Mouse (Mus musculus) ovary, postnatal 10 days (tissue): ENCODE results near the gene Pno1.
"Not testable (repeated sequence)": the region's sequence is repeated elsewhere in the genome, so short reads cannot be mapped to it uniquely, and the experiment has no call there.

Experiments used
- DNase-seq: peaks from one replicate; pipeline ENCODE4 v3.0.0; 2022; ENCODE audit warnings: low spot score

Gene Pno1

DNA sequence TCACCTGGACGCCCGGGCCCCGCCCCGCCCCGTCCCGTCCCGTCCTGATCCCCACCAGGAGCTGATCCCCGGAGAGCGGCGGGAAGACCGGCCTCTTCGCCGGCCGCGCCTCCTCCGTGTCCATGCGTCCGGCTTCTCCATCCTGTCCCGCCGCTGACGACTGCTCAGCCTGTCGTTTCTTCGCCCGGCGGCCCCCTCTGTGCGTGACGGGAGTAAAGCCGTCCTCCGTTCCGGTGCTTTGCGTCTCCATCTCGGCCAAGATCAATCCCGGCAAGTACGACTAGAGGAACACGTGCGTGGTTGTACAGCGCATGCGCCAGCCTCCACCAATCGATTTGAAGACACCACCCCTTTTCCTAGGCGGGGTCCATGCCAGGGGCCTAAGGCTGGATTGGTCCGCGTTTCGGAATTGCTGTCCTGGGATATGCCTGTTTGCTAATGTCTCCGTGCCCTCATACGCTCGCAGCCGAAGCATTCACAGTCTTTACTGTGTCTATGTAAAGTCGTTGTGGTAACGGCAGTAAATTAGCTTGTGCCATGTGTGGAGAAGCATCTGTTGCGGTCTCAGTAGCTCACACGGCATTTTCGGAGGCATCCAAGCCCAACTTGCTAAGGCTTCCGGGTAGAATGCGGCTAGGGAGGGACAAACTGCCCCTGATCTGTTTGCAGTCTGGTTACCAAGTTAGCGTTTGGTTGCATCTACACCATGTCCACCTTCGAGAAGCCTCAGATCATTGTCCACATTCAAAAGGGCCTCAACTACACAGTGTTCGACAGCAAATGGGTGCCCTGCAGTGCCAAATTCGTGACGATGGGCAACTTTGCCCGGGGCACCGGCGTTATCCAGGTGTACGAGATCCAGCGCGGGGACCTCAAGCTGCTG is at the start of gene Pno1:
Gene Pno1, minus strand, starts transcription at position 311 of the 883 bp plus-strand sequence.
- DNase-seq = peak; percentile 93

DNA sequence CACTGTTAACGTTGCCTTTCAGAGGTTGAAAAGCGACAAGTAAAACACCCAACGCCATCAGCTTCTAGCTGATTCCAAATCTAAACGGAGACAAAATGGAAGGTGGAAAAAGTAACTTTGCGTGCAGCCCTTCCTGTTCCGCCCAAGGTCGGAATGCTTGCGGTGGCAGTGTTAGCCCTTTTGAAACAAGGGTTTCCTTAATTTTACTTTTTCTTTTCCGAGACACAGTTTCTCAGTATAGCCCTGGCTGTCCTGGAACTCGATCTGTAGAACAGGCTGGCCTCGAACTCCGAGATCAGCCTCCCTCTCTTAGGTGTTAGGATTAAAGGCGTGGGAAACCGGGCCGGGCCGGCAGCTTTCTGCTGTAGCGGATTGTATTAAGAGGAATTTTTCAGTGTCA is 46.5 kb upstream of the Pno1 start:
- no peak for DNase-seq

DNA sequence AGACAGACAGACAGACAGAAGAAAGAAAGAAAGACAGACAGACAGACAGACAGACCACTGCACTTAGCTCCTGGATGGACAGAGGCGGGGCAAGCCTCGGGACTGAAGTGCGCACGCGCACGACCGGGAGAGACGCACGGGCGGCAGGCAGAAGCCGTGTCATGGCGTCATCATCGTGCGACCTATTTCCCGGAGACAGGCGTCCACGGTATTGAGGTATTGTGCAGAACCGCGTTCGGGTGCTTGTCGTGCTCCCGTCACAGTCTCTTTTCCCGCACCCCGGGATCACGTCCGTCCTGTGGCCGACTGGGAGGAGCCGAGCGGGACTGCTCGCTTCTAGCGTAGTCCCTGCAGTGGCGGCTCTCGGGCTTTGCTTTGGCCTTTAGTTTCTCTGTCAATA is 46.1 kb upstream of the Pno1 start, which contains the start of gene C1d:
Gene C1d, plus strand, starts transcription at position 137 of the 400 bp plus-strand sequence.
- peak; percentile 90 for DNase-seq

DNA sequence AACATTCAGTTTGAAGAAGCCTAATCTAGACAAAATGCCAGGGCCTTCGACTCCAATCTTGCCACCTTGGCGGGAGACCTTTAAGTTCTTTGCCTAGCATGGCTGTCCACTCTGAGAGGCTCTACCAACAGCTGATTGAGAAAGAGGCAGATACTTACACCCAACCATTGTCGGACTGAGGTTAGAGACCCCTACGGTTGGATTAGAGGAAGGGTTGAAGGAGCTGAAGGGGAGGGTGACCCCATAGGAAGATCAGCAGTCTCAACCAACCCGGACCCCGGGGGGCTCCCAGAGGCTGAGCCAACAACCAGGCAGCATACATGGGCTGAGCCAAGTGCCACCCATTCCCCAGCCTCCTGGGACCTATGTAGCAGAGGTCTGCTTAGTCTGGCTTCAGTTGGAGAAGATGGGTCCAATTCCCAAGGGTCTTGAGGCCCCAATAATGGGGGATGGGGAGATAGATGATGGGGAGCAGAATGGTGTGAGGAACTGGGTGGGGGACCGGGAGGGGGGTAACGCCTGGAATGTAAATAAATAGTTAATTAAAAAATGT is 45.5 kb upstream of the Pno1 start:
- DNase-seq = no peak

DNA sequence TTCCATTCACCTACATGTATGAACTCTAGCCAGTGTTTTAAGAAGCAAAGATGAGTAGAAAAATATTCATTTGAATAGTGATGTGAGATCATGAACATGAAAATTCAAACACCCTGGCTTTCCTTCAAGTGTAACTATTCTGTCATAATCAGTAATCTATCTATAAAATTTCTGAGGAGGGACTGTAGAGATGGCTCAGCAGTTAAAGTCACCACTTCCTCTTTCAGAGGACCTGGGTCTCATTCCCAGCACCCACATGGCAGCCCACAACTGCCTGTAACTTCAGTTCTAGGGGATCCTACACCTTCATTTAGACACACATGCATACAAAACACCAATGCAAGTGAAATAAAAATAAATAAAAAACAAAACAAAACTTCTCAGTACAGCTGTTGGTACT is 37.3 kb upstream of the Pno1 start:
- no peak for DNase-seq

DNA sequence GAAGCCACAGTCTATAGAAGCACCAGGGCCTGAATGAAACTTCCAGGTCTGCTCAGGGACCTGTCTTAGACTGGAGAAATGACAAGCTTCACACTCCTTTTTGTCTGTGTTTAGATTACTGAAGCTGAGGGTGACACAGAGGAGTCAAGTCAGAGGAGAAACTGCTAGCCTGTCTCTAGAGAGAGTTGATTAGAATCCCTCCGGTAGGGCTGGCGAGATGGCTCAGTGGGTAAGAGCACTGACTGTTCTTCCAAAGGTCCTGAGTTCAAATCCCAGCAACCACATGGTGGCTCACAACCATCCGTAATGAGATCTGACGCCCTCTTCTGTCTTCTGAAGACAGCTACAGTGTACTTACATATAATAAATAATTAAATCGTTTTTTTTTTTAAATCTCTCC is 27.2 kb upstream of the Pno1 start:
- DNase-seq = not testable (repeated sequence)

DNA sequence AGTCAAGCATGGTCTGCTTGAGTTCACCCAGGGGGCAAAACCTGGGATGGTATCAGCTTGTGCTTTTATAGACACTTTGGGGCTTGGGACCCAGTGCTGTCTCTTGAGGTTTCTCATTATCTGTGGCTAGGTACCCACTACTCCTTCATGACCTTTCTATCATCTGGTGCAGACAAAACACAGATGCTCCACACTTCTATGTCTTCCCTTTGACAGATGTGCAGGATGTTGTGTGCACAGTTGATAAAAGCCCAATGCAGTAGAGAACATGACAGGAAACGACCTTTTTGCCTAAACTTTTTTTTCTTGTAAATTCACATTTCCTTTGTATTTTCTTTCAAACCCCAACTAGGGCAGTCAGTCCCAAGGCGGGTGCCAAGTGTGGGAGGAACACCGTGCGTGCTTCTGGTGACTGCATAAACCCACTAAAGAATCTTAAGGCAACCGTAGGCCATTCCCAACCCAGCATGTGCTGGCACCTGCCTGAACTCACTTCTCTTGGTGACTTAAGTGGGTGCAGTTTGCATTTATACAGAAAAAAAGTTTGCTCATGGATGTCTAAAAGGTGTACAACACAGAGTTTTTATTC is 25.2 kb upstream of the Pno1 start:
- DNase-seq = no peak

DNA sequence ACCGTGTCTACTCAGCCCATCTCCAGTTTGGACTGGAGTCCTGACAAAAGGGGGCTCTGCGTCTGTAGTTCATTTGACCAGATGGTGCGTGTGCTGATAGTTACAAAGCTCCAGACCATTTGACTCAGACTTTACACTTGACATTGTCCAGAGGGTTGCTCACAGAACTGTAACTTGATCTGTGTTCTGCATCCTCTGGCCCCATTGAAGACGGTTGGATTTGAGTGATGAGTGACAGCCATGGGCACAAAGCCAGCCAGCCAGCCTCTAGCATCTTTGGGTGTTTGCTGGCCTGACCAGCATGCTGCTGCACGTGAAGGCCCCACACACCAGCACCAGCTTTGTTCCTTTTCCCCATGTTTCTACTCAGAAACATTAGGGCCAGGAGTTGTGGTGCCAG is 21.4 kb upstream of the Pno1 start:
- no peak for DNase-seq

DNA sequence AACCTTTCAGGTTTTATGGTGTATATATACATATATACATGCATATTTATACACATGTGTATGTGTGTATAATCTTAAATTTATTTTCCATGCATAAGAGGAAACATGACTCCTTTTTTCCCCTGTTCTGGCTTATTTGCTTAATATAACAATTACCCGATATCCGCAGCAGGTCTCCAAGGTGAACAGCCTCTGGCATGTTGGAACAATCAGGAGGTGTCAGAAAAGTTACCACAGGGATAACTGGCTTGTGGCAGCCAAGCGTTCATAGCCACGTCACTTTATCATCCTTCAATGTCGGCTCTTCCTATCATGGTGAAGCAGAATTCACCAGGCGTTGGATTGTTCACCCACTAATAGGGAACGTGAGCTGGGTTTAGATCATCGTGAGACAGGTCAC is 9.8 kb upstream of the Pno1 start:
- no peak for DNase-seq

DNA sequence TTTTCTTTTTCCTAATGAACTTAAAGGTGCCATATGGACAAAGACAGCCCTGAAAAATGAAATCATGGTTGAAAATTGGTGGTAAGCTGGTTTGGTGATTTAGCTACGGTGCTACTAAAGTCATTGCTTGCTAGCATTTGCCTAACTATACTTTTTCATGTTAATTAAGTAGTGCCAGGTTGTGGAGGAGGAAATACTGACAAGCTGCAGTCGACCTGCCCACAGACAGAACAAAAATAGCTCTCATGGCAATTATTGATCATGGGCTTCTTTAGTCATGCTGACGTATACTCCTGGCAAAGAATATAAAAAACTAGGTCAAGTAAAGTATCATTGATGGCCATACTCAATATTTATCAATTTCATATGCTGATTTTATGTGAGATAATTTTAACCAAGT is 4.1 kb upstream of the Pno1 start:
- no peak for DNase-seq

DNA sequence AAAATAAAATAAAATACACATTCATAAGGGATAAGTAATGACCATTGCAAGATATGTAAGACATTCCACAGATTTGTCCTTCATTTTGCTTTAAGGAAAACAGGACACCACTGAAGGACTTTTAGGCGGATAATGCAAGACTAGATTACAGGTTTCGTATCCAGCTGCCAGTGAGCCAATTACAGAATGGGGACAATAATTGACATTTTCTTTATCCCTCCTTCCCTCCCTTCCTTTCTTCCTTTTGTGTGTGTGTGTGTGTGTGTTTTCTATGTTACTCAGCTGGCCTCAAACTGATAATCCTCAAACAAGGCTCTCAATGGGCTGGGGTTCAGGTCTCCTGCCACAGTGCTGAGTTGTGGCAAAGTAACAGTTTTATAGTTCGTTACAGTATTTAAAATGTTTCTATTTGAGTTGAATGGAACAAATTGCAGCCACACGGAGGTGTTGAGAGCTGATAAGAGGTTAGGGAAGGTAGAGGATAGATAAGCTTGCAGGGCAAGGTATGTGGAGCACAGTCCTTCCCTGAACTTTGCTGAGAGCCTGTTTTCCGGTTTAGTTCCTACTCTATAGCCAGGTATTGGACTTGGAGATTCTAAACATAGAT is 1.6 kb upstream of the Pno1 start:
- no peak for DNase-seq

DNA sequence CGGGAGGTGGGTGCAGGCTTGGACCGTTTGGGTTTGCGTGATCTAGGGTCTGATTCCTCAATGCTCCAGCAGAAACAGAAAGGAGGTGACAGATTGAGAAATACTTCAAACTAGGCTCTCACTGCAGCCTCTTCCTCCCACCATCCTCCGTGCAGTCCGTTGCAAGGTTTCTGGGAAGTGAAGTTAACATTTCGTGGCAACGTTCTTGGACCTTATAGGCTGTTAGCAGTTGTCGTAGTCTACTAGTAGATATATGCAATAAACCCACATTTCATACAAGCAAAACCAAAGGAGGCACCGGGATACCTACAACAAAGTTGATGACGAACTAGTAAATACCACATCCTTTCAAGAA is 750 bp upstream of the Pno1 start:
- no peak for DNase-seq

DNA sequence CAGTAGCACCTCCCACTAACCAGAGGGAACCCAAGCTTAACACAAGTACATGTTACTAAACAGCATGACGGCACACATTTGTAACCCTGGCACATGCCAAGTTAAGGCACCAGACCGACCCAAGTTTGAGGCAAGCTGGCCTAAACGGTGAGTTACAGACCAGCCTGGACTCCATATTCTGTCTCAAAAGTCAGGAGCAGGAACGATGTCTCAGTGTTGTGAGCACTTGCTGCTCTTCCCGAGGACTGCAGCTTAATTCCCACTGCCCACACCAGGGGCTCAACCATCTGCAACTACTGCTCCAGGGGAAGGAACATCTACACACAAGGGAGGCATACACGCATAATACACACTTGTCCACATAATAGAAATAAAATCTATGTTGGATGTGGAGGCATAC is 8.9 kb downstream of the Pno1 start:
- no peak for DNase-seq

DNA sequence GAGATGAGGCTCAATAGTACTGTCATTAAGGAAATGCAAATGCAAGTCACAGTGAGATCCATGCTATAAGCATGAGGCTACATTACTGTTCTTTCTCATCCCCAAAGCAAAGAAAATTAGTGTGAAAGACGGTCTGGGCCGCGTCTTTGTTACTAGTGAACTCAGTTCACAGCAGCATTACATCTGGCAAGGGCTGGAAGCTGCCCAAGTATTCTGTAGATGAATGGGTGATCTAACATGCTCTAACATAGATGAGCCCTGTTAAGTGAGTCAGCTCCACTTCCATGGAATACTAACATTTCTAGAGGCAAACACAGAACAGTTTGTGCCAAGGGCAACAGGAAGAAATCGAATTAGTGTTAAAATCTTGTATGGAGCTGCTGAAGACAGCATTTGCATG is 10.4 kb downstream of the Pno1 start:
- DNase-seq = no peak

DNA sequence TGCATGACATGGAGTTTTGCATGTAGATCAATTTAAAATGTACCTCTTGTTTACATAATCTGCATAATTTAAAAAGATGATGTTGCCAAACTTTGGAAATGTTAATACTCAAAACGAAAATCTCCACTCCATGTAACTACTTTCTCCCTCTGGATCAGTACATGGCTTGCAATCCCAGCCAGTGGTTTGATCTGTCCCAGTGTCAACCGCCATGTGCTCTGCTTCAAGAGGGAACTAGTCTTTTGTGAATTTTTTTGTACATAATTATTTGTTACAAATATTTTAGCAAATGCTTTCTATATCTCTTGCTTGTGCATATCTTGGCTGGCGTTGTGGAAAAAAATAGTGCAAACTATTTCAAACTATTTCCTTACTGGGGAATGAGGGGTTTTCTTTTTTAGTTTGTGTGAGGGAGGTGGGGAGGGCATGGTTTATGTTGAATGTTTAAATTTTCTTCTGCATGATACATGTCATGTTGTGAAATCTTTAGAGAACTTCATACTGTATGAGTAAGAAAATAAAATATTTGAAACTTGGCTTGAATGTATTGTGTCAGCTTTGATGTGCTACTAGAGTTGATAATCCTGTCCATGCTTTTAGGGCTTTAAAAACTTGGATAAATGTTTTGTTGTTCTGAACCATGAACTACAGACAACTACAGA is 11.4 kb downstream of the Pno1 start:
- no peak for DNase-seq

DNA sequence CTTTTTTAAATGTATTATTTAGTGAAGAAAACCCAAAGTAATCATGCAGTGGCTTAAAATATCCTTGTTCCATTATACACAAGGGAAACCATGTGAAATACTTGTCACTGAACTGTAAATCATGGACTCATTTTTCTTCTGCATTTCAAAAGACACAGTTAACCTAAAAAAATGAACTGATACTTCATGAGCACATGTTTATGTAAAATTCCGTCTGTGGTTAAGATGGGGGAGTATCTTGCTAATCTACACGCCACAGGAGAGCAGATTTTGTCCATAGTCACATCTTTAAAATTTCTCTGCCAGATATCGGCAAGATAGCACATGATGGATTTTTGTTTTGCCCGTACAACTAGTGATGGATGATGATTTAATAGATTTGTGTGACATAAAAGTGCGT is 12.2 kb downstream of the Pno1 start:
- DNase-seq = no peak

DNA sequence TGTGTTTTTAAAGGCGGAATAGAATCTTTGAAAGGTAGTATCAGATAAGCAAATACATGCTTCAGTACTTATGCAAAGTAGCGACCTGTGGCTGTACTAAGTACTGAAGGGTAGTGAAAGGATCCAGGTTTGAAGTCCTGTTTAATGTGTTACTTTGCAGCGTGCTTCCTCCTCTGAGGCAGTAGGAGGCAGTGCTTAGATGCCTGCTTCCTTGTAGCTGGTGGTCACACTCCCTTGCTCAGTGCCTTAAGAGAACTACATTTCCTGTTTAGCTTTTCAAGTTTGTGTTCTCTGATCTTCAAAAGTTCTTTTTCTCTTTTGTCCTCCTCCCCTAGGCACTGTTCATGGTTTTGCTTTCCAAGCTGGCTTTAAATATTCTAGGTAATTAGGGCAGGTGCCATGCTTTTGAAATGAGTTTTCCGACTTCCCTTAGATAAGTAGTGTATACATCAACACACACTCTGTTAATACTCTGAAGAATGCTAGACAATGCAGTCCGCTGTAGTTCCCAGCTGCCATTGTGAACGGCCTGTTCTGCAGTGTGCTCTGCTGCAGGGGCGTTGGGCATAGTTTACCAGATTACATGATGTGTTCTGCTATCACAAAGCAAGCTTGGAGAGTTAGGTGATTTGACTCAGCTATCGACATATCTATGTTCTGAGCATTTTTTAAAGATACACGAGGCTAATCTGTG is 19.1 kb downstream of the Pno1 start:
- DNase-seq = no peak

DNA sequence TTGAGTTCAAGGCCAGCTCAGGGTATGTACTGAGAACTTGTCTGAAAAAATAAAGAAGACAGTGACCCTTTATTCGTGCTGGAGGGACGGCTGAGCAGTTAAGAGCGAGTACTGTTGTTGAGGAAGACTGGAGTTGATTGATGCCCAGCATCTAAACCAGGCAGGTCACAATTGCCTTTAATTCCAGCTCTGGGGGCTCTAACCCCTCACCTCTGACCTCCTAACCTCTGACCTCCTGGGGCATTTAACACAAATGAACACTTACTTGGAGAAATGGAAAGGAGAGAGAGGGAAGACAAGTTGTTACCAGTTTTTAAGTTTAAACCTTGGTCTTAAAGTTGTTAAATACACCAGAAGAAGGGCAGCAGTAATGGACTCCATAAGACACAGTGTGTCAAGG is 22.6 kb downstream of the Pno1 start:
- DNase-seq = no peak

DNA sequence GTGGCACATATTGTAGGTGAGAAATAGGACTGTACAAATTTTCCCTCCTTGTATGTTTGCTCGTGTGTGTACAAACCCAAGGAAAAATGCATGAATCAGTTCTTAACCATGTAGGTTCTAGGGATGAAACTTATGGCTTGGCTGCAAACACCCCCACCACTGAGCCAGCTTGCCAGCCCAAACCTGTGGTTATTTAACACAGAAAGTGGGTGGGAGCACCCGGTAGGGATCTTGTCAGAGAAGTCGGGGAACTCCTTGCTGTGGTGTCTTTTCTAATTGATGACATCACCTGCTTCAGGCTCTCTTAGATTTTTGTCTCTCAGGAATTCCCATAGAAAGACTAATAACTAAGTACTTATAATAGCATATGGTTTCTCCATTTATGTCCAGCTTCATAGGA is 23.7 kb downstream of the Pno1 start:
- no peak for DNase-seq

DNA sequence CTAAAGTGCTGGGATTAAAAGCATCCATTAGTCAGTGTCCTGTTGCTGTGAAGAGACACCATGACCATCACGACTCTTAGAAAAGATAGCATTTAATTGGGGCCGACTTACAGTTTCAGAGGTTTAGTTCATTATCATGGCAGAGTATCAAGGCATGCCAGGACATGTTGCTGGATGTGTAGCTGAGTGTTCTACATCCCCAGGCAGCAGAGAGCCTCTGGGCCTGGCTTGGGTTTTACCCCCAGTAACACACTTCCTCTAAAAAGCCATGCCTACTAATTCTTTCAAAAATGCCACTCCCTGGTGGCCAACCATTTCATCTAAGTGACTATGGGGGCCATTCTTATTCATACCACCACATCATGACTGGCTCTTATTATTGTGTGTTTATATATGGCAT is 28.2 kb downstream of the Pno1 start:
- DNase-seq = no peak

DNA sequence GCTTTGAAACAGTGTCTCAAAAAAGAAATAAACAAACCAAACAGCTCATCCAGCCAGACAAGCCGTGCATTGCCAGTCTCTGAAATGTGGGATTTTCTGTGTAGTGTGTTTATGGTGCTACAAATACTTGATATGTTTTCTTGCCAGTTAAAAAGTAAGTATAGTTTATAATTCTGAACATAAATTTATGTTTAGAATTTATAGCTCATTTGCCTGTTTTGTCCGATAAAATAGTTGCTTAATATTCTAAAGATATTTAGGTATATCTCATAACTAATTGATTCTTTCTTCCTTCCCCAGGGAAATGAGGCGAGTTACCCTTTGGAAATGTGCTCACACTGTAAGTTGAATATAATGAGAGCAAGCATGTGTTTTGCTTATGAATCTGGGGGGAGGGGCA is 29.6 kb downstream of the Pno1 start, which contains the start of gene Wdr92:
Gene Wdr92, plus strand, starts transcription at position 301 of the 400 bp plus-strand sequence.
- no peak for DNase-seq

DNA sequence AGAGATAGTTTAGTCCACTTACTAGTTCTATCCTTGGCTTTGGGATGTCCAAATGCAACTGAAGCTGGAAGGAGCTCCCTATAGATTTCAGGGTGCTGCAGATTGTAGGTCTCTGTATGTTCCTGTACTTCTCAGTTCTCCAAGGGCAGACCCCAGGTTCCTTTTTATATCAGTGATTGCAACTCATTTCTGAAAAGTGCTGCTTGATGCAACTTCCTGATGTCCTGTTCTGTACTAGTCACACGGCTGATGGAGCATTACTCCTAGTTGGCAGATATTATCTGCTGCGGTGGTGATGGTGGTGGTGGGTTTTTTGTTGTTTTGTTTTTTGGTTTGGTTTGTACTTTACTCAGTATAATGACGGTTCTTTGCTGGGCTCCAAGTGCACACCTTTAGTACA is 30.6 kb downstream of the Pno1 start:
- no peak for DNase-seq
